Mouse (Mus musculus) embryonic fibroblast, embryonic 13.5 days (primary cell): ENCODE measurements around the gene Lrpap1.

Experiments used
- CTCF ChIP-seq: IDR thresholded peaks from 2 replicates; pipeline ENCODE4 v1.5.1; 2011; ENCODE audit warnings: mild to moderate bottlenecking, control low read depth, low read length, moderate library complexity, borderline replicate concordance; ENCODE audit not compliant: insufficient read depth
- POLR2A ChIP-seq: IDR thresholded peaks from 2 replicates; pipeline ENCODE4 v1.6.1; 2011; ENCODE audit warnings: low read depth, mild to moderate bottlenecking, control low read depth, low read length, moderate library complexity

GRCm38 (mm10) chr5:35149526-35149925 is 44.0 kb upstream of the Lrpap1 start:
- TF ChIP-seq CTCF, result no peak
- no peak for TF ChIP-seq POLR2A
